ENCODE assay signal across 8 mouse cellular contexts in the genomic region with DNA sequence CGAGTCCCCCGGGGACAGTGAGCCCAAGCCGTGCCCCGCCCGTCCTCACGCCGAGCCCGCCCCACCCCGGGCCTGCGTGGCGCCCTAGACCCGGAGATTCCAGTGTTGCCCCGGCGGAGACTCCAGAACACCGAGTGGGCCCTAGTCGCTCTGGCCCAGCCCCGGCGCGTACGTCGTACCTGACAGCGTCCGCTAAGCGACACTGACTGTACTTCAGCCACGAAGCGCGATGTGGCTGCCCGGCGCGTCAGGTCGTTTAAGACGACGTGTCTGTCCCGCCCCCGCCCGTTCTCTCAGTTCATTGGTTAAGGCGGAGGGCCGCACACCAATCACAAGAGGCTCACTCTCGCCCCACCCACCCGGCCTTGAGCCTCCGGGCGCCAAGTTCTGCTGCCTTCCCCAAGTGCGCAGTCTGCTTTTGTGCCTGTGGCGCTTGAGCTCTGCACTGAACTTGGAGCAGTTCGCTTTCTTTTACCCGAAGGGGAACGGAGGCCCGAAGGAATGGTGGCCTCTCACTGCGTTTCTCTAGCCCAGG. TPM values are rescaled to one million over a fixed set of nuclear protein-coding genes. Genes with fewer than 3 reads are reported as not detected.
DNase-seq lines count a peak whose midpoint lies in the region; ATAC-seq and TF ChIP-seq lines count a peak whose summit lies in the region.

A gene (minus strand): TSS at position 283 of the 535 bp plus-strand sequence.

- no peaks in the 10 kb centered on the region for H3K9me3 ChIP-seq in ES-E14 (ENCODE audit: control insufficient read depth, insufficient read depth, low read depth, low read length)
- no peaks in the 10 kb centered on the region for H3K9me3 ChIP-seq in forebrain, embryonic 15.5 days

- peak within 1 kb of the TSS; percentile 64 for H3K4me2 ChIP-seq in forebrain, embryonic 15.5 days (replicated peaks)

- no peaks in the 10 kb centered on the region for H3K27me3 ChIP-seq in forebrain, embryonic 15.5 days

- peak; percentile 99 for DNase-seq in ES-E14 (ENCODE audit: low read depth, low spot score)
- DNase-seq in cerebellum, adult 11-12 months: peak; percentile 95
- DNase-seq in heart, postnatal 25 days (ENCODE audit: low spot score): peak; percentile 93
- peak; percentile 90 to 96 for DNase-seq in layer of hippocampus, adult 18-20 months (ENCODE audit: low spot score in 2 of 2)
- peak; percentile 92 for DNase-seq in lung, adult 2 months
- DNase-seq in thymus, adult 18-20 months: peak; percentile 92

- H3K36me3 ChIP-seq in ES-E14 (ENCODE audit: control insufficient read depth, insufficient read depth, low read length, poor library complexity, severe bottlenecking): no peaks in the 10 kb centered on the region
- H3K36me3 ChIP-seq in forebrain, embryonic 15.5 days: no peaks in the 10 kb centered on the region

- intact Hi-C loops in heart, postnatal 25 days (cut with DNase I): loop anchor here (5.0 to 10.0 kb wide), 2 partner anchors 56 to 149 kb away; no protein-coding TSS in a partner anchor

- WGBS in forebrain, embryonic 15.5 days: under 1% methylated on average over 49 of the region's 49 CpGs
- WGBS in lung, adult 2 months: under 1% methylated on average over 49 of the region's 49 CpGs

- peak within 1 kb of the TSS; percentile 84 to 86 for H3K4me3 ChIP-seq in ES-E14 (ENCODE audit: insufficient read depth in 1 of 2, low read depth in 1 of 2, low read length in 2 of 2, poor library complexity in 1 of 2, severe bottlenecking in 1 of 2)
- H3K4me3 ChIP-seq in forebrain, embryonic 15.5 days: peak within 1 kb of the TSS; percentile 72
- peak within 1 kb of the TSS; percentile 92 for H3K4me3 ChIP-seq in lung, adult 2 months (replicated peaks; ENCODE audit: extremely low read depth, low read depth, low read length)

- no peaks in the 10 kb centered on the region for H3K4me1 ChIP-seq in ES-E14 (ENCODE audit: control insufficient read depth in 2 of 2, insufficient read depth in 2 of 2, low read length in 2 of 2, poor library complexity in 1 of 2)
- peaks cover 26% of the 10 kb centered on the region for H3K4me1 ChIP-seq in forebrain, embryonic 15.5 days
- peaks cover 4% of the 10 kb centered on the region for H3K4me1 ChIP-seq in lung, adult 2 months (ENCODE audit: control insufficient read depth, insufficient read depth, low read length)

- H3K27ac ChIP-seq in ES-E14 (ENCODE audit: insufficient read depth, low read depth, low read length, poor library complexity, severe bottlenecking): peak within 1 kb of the TSS; percentile 6; the same call in 1 of the 2 replicates
- peak within 1 kb of the TSS; percentile 88 for H3K27ac ChIP-seq in forebrain, embryonic 15.5 days (replicated peaks)

- ATAC-seq in forebrain, embryonic 15.5 days (replicated peaks): peak; percentile 96
- ATAC-seq in neutrophil, adult 5-6 weeks (ENCODE audit: extremely low read depth, insufficient number of reproducible peaks, low FRiP score, poor library complexity, severe bottlenecking): peak; percentile 93

- peak; percentile 99 for TF ChIP-seq POLR2A in lung, adult 2 months (IDR thresholded peaks at IDR 0.05; ENCODE audit: borderline replicate concordance, extremely low read depth, low read depth, low read length)

- no peak for TF ChIP-seq CTCF in lung, adult 2 months (IDR thresholded peaks at IDR 0.05; ENCODE audit: insufficient read depth, low read length)

- in situ Hi-C loops in ES-E14 (cut with MboI; ENCODE audit: low sequenced_read_pairs in 2 of 2, unreplicated experiment in 2 of 2): no loop called here

- peak within 1 kb of the TSS; percentile 78 for H3K9ac ChIP-seq in ES-E14 (ENCODE audit: insufficient read depth, low read depth, low read length, poor library complexity, severe bottlenecking)
- peak within 1 kb of the TSS; percentile 58 for H3K9ac ChIP-seq in forebrain, embryonic 15.5 days (replicated peaks)

TF ChIP-seq in ES-E14, 5 proteins besides CTCF, POLR2A, EP300 and RAD21:
- TF ChIP-seq ZNF384 (IDR thresholded peaks at IDR 0.05; ENCODE audit: low read depth, low read length): no peak
- peak; percentile 8; the same call in 1 of the 2 replicates for TF ChIP-seq HCFC1 (IDR thresholded peaks at IDR 0.05; ENCODE audit: borderline replicate concordance, insufficient read depth, low read length)
- no peak for TF ChIP-seq ZC3H11A (IDR thresholded peaks at IDR 0.05; ENCODE audit: borderline replicate concordance, low read depth, low read length)
- peak; percentile 68; the same call in 1 of the 2 replicates for TF ChIP-seq CHD2 (IDR thresholded peaks at IDR 0.05; ENCODE audit: low read depth, low read length)
- TF ChIP-seq MAFK (IDR thresholded peaks at IDR 0.05; ENCODE audit: insufficient read depth, low read depth, low read length): no peak
TF ChIP-seq in ES-E14: peak in this region for 2.

RNA-seq across cellular contexts. Expression of the gene that starts here (rescaled TPM):
- total RNA-seq in ES-E14 (2012; rRNA removed): 28.5 and 60.2 TPM in 2 replicates
- polyA plus RNA-seq in forebrain, embryonic 15.5 days (2015; fragmentation: Nextera tagmentation; extraction: Ambion mirVana): 118 TPM in 2 replicates
- 100 to 1,000 TPM; 162 to 164 TPM for total RNA-seq in heart, postnatal 25 days (2021)
- 100 to 1,000 TPM in 1 of 2 experiments, 10 to 100 TPM in 1; 98.8 to 103 TPM for total RNA-seq in layer of hippocampus, adult 18-20 months (2021)
- 126 and 152 TPM in 2 replicates for polyA plus RNA-seq in lung, adult 2 months (2012; rRNA removed)
- 73.4 and 79.7 TPM in 2 replicates for total RNA-seq in neutrophil, adult 5-6 weeks (2017)

Comparison
In these comparisons a context has a peak if more than half of its experiments do, and no peak if none do; other contexts are left out.
1. Peak in every context shown above with its lines: DNase-seq, ATAC-seq, H3K4me3 ChIP-seq and H3K27ac ChIP-seq.